Mouse (Mus musculus) midbrain, embryonic 15.5 days (tissue): ENCODE results near the gene Olfr640. TPM values are rescaled to one million over a fixed set of nuclear protein-coding genes. Genes with fewer than 3 reads are reported as not detected.

ENCODE experiments used
- ATAC-seq: fragments of 200-750 bp; cut with Nextera tagmentation; replicated peaks from 2 replicates; pipeline ENCODE4 v1.8.0; 2017; ENCODE audit warnings: moderate TSS enrichment
- H3K27ac ChIP-seq: fragments of 300-500 bp; sonication (generic); 2 replicates; pipeline ENCODE4 v1.5.1; 2015; ENCODE audit warnings: mild to moderate bottlenecking, inconsistent platforms
- H3K27me3 ChIP-seq: fragments of 300-500 bp; sonication (generic); replicated peaks from 2 replicates; pipeline ENCODE4 v1.6.1; 2015; ENCODE audit warnings: inconsistent platforms
- H3K36me3 ChIP-seq: fragments of 300-500 bp; sonication (generic); replicated peaks from 2 replicates; pipeline ENCODE4 v1.6.1; 2015; ENCODE audit warnings: inconsistent platforms
- H3K4me1 ChIP-seq: fragments of 300-500 bp; sonication (generic); 2 replicates; pipeline ENCODE4 v1.6.1; 2015; ENCODE audit warnings: inconsistent platforms
- H3K4me2 ChIP-seq: fragments of 300-500 bp; sonication (generic); 2 replicates; pipeline ENCODE4 v1.6.1; 2015; ENCODE audit warnings: inconsistent platforms, mild to moderate bottlenecking, moderate library complexity
- H3K4me3 ChIP-seq: fragments of 300-500 bp; sonication (generic); 2 replicates; pipeline ENCODE4 v1.5.1; 2015; ENCODE audit warnings: mild to moderate bottlenecking, inconsistent platforms
- H3K9ac ChIP-seq: fragments of 300-500 bp; sonication (generic); 2 replicates; pipeline ENCODE4 v1.6.1; 2015; ENCODE audit warnings: mild to moderate bottlenecking, inconsistent platforms
- H3K9me3 ChIP-seq: fragments of 300-500 bp; sonication (generic); 2 replicates; pipeline ENCODE4 v1.6.1; 2016; ENCODE audit warnings: inconsistent platforms
- WGBS: fragments of 180-500 bp; shearing (Covaris S2); methylation state at CpG from one replicate; pipeline ENCODE4 v1.1.7; 2015; ENCODE audit warnings: mixed read lengths; 5-methylcytosine and 5-hydroxymethylcytosine counted together
- polyA plus RNA-seq: library from polyadenylated mRNA; unstranded; fragments of >200 nt; fragmentation: Nextera tagmentation; extraction: Ambion mirVana; gene quantifications from 2 replicates; pipeline ENCODE4 v1.2.1, GENCODE M21; 2015

The Olfr640 gene
- polyA plus RNA-seq, 1 experiment from 2014 or later = not detected

DNA sequence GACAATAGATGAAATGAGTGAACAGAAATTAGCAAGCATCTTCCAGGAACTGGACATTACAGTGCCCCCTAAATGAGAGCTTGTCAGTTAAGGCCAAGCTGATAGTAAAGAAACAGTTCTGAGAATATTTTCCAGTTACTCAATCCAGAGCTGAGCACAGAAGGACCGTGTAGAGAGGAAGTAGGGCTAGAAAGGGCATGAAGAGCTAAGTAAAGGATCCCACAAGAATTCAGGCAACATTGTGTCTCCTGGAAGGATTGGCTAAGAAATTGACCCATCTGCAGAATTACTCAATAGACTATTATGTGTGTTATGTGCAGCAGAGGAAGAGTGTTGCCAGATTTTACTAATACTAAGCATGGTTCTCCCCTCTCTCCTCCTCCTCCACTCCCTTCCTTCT, 53.6 kb downstream of the Olfr640 start:
- Histone ChIP-seq H3K4me2 (no peak overlapping the region), H3K27ac (no peak overlapping the region), H3K36me3 (no peaks in the 10 kb centered on the region), H3K27me3 (no peaks in the 10 kb centered on the region), H3K4me3 (no peak overlapping the region), H3K4me1 (no peaks in the 10 kb centered on the region), H3K9me3 (no peaks in the 10 kb centered on the region), H3K9ac (no peak overlapping the region)
- 59% methylated on average over 1 of the region's 1 CpGs for WGBS
- no peak for ATAC-seq

DNA sequence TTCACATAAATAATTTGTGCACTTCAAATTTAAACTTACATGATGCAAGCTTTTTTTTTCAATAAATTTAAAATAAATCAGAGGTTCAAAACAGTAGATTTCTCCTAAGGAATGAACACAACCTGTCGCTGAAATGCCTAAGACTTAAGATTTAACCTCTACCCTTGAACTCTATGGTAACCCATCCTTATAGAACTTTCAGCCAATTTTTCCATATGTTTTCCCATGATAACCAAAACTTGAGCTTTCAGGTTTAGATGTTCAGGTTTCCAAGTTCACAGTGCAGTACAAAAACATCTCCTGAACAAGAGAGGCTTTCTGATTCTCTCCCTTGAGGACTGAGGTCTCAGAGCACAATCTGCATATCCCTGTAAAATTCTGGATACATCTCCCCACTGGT, 54.5 kb downstream of the Olfr640 start, which contains the start of gene Olfr635:
Olfr635 (plus strand) TSS at position 301 of the 400 bp plus-strand sequence.
- Histone ChIP-seq H3K27ac (no peak within 1 kb of the TSS), H3K4me3 (no peak within 1 kb of the TSS), H3K27me3 (no peaks in the 10 kb centered on the region), H3K9me3 (no peaks in the 10 kb centered on the region), H3K9ac (no peak within 1 kb of the TSS), H3K4me1 (no peaks in the 10 kb centered on the region), H3K4me2 (no peak within 1 kb of the TSS), H3K36me3 (no peaks in the 10 kb centered on the region)
- 75% methylated on average over 1 of the region's 1 CpGs for WGBS
- no peak for ATAC-seq

Other genes starting within 250 kb of the Olfr640 start
- gene Olfr68, start 245.9 kb downstream of the Olfr640 start, polyA plus RNA-seq = not detected in 2 replicates
- gene Olfr67, start 233.8 kb downstream of the Olfr640 start, polyA plus RNA-seq = not detected in 2 replicates
- gene Hbb-bt, start 211.6 kb downstream of the Olfr640 start, polyA plus RNA-seq = 1,363 and 1,680 TPM in 2 replicates
- 4,007 and 5,156 TPM in 2 replicates for gene Hbb-bs, start 197.5 kb downstream of the Olfr640 start, polyA plus RNA-seq
- not detected in 2 replicates for gene Hbb-bh2, start 185.1 kb downstream of the Olfr640 start, polyA plus RNA-seq
- 1.8 and 2.5 TPM in 2 replicates for gene Hbb-bh1, start 182.4 kb downstream of the Olfr640 start, polyA plus RNA-seq
- gene Hbb-y, start 172.4 kb downstream of the Olfr640 start, polyA plus RNA-seq = 155 and 221 TPM in 2 replicates
- not detected in 2 replicates for gene Olfr66, start 139.3 kb downstream of the Olfr640 start, polyA plus RNA-seq
- gene Olfr64, start 131.1 kb downstream of the Olfr640 start, polyA plus RNA-seq = not detected in 2 replicates
- not detected in 2 replicates for gene Olfr65, start 122.1 kb downstream of the Olfr640 start, polyA plus RNA-seq
- not detected in 2 replicates for gene Olfr631, start 96.7 kb downstream of the Olfr640 start, polyA plus RNA-seq
- not detected in 2 replicates for gene Olfr632, start 91.2 kb downstream of the Olfr640 start, polyA plus RNA-seq
- gene Olfr633, start 81.1 kb downstream of the Olfr640 start, polyA plus RNA-seq = not detected in 2 replicates
- gene Olfr635, start 54.4 kb downstream of the Olfr640 start, polyA plus RNA-seq = 0.01 and 0.03 TPM in 2 replicates
- not detected in 2 replicates for gene Olfr638, start 26.8 kb downstream of the Olfr640 start, polyA plus RNA-seq
- 0.04 TPM in 1 of 2 replicates, not detected in the other for gene Olfr639, start 8.3 kb downstream of the Olfr640 start, polyA plus RNA-seq
- not detected in 2 replicates for gene Olfr641, start 9.9 kb upstream of the Olfr640 start, polyA plus RNA-seq
- gene Olfr642, start 27.1 kb upstream of the Olfr640 start, polyA plus RNA-seq = not detected in 2 replicates
- gene 4930516K23Rik, start 35.9 kb upstream of the Olfr640 start, polyA plus RNA-seq = not detected in 2 replicates
- gene Olfr644, start 46.3 kb upstream of the Olfr640 start, polyA plus RNA-seq = not detected in 2 replicates
- gene Olfr645, start 59.9 kb upstream of the Olfr640 start, polyA plus RNA-seq = not detected in 2 replicates
- not detected in 2 replicates for gene Olfr646, start 79.3 kb upstream of the Olfr640 start, polyA plus RNA-seq
- gene Ubqln5, start 104.3 kb upstream of the Olfr640 start, polyA plus RNA-seq = not detected in 2 replicates
- gene Olfr643, start 111.8 kb upstream of the Olfr640 start, polyA plus RNA-seq = not detected in 2 replicates
- gene Ubqln3, start 117.7 kb upstream of the Olfr640 start, polyA plus RNA-seq = not detected in 2 replicates
- gene Ubqlnl, start 125.0 kb upstream of the Olfr640 start, polyA plus RNA-seq = not detected in 2 replicates
- not detected in 2 replicates for gene Olfm5, start 139.3 kb upstream of the Olfr640 start, polyA plus RNA-seq
- gene Olfr648, start 157.8 kb upstream of the Olfr640 start, polyA plus RNA-seq = 0.38 and 0.56 TPM in 2 replicates
- not detected in 2 replicates for gene Olfr649, start 170.4 kb upstream of the Olfr640 start, polyA plus RNA-seq
- 0.24 and 0.31 TPM in 2 replicates for gene Trim6, start 193.2 kb upstream of the Olfr640 start, polyA plus RNA-seq
- 0.94 and 1.2 TPM in 2 replicates for gene Trim34a, start 218.9 kb upstream of the Olfr640 start, polyA plus RNA-seq